Mouse (Mus musculus) liver, embryonic 14.5 days (tissue): ENCODE results near the gene Naaladl1. TPM values are rescaled to one million over a fixed set of nuclear protein-coding genes. Genes with fewer than 3 reads are reported as not detected.
A peak's percentile ranks its signal among the peaks of the same experiment; 100 is the strongest.

Experiments used
- ATAC-seq: fragments of 200-750 bp; cut with Nextera tagmentation; 2 replicates; pipeline ENCODE4 v1.8.0; 2017; ENCODE audit warnings: moderate number of reproducible peaks, mild to moderate bottlenecking, moderate library complexity; ENCODE audit not compliant: insufficient read depth
- DNase-seq, 3 experiments: peaks; one replicate each; pipeline ENCODE4 v3.0.0-alpha.2; 2012 to 2013; ENCODE audit warnings: low read depth in 3 of 3, low spot score in 3 of 3
- H3K27ac ChIP-seq: fragments of 300-500 bp; sonication (generic); 2 replicates; pipeline ENCODE4 v1.5.1; 2014; ENCODE audit warnings: moderate library complexity, mild to moderate bottlenecking, control low read depth, inconsistent platforms
- H3K27me3 ChIP-seq: fragments of 300-500 bp; sonication (generic); 2 replicates; pipeline ENCODE4 v1.6.1; 2014; ENCODE audit warnings: mild to moderate bottlenecking, low read length, moderate library complexity; ENCODE audit not compliant: control insufficient read depth, insufficient read depth
- H3K36me3 ChIP-seq: fragments of 300-500 bp; sonication (generic); replicated peaks from 2 replicates; pipeline ENCODE4 v1.6.1; 2014; ENCODE audit warnings: low read depth; ENCODE audit not compliant: control insufficient read depth, insufficient read depth
- H3K4me1 ChIP-seq, 2 experiments: fragments of 200-500 bp in 1 of 2; fragments of 300-500 bp in 1 of 2; sonication (generic) in 1 of 2; replicated peaks; 2 replicates each; pipeline ENCODE4 v1.6.1; 2012 to 2014; ENCODE audit warnings: antibody characterized with exemption in 1 of 2, inconsistent platforms in 1 of 2, low read length in 1 of 2; ENCODE audit not compliant: control insufficient read depth in 2 of 2, insufficient read depth in 2 of 2
- H3K4me2 ChIP-seq: fragments of 300-500 bp; sonication (generic); 2 replicates; pipeline ENCODE4 v1.6.1; 2014; ENCODE audit warnings: low read depth, mild to moderate bottlenecking, control low read depth, moderate library complexity
- H3K4me3 ChIP-seq, 2 experiments: fragments of 200-500 bp in 1 of 2; fragments of 300-500 bp in 1 of 2; sonication (generic) in 1 of 2; 2 replicates each; pipeline ENCODE4 v1.5.1; 2012 to 2014; ENCODE audit warnings: low read depth in 2 of 2, low read length in 2 of 2, mild to moderate bottlenecking in 2 of 2, control low read depth in 1 of 2, inconsistent platforms in 1 of 2, moderate library complexity in 1 of 2; ENCODE audit not compliant: insufficient read depth in 1 of 2
- H3K9ac ChIP-seq: fragments of 300-500 bp; sonication (generic); replicated peaks from 2 replicates; pipeline ENCODE4 v1.6.1; 2014; ENCODE audit warnings: mild to moderate bottlenecking, control low read depth, moderate library complexity
- H3K9me3 ChIP-seq: fragments of 300-500 bp; sonication (generic); 2 replicates; pipeline ENCODE4 v1.6.1; 2016; ENCODE audit warnings: low read length, mixed read lengths; ENCODE audit not compliant: control insufficient read depth
- CTCF ChIP-seq: IDR thresholded peaks from 2 replicates; pipeline ENCODE4 v1.5.1; 2016; ENCODE audit warnings: antibody characterized with exemption, low read depth, control low read depth
- EP300 ChIP-seq: IDR thresholded peaks from 2 replicates; pipeline ENCODE4 v1.6.1; 2016; ENCODE audit warnings: antibody characterized with exemption, low read depth
- WGBS: fragments of 180-500 bp; shearing (Covaris S2); extraction: QIAGEN DNeasy Blood & Tissue Kit; methylation state at CpG from one replicate; pipeline ENCODE4 v1.1.7; 2014; ENCODE audit not compliant: insufficient replicate concordance; 5-methylcytosine and 5-hydroxymethylcytosine counted together
- polyA plus RNA-seq, 2 experiments: library from polyadenylated mRNA; depleted of rRNA in 1 of 2; stranded (reverse) in 1 of 2; unstranded in 1 of 2; fragments of >200 nt; fragmentation: Nextera tagmentation in 1 of 2; extraction: Ambion mirVana in 1 of 2; gene quantifications; 2 replicates each; pipeline versions ENCODE4 v1.2.1 to v1.2.3; 2012 to 2014

Naaladl1 gene
- polyA plus RNA-seq, 2 experiments, result 1.1 to 4.3 TPM

GRCm38 (mm10) chr19:6082156-6082555 is 23.4 kb upstream of the Naaladl1 start, which contains the start of gene Gm28374:
Gm28374 (minus strand) TSS chr19:6082256.
- no peak within 1 kb of the TSS for H3K4me3 ChIP-seq
- peaks cover 9 to 10% of the 10 kb centered on the region in 2 experiments; a peak in 3 of 4 replicates for H3K4me1 ChIP-seq
- no peak for ATAC-seq
- no peak for TF ChIP-seq EP300
- TF ChIP-seq CTCF, result no peak
- no peak within 1 kb of the TSS for H3K9ac ChIP-seq
- no peaks in the 10 kb centered on the region for H3K27me3 ChIP-seq
- H3K27ac ChIP-seq, result no peak within 1 kb of the TSS
- H3K36me3 ChIP-seq, result peaks cover 11% of the 10 kb centered on the region
- DNase-seq, result no peak
- no peaks in the 10 kb centered on the region for H3K9me3 ChIP-seq
- WGBS, result 75% methylated on average over 9 of the region's 9 CpGs
- no peak within 1 kb of the TSS for H3K4me2 ChIP-seq

DNA sequence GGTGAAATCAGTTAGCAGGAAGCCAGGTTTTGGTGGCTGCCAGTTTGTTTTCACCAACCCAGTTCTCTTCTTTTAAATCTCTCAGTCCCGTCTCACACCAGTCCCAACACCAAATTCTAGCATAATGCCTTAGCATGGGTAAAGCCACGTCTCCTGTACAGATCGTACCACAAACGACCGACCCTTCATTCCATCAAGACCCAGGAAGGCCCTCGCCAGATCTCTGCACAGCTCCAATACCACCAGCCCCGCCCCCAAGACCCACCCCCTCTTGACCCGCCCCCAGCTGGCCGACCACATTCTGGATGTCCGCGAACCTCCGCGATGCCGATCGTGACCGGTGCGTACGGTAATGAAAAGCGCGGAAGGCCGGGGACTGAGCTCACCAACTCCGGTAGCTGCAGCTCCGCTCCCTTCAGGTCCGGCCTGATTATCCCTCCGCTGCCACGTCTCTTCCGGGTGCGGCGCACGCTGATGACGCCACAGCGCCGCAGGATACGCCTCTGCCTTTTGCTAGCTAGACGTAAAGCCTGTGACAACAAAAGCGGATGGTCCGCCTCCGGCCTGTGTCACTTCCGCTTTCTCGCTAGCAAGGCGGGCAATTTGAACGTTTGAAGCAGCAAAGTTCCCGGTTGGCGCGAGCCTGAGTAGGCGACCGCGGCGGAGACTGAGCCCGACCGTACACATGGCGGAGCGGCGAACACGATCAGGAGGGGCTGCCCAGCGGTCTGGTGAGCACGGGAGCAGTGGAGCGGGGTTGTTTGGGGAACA is 20.9 kb upstream of the Naaladl1 start, which contains the start of the genes Zfpl1 and Cdca5:
Gene Zfpl1, minus strand, starts transcription at position 479 of the 771 bp plus-strand sequence.
Gene Cdca5, plus strand, starts transcription at position 506 of the 771 bp plus-strand sequence.
- peak within 1 kb of the TSS; percentile 92 for H3K4me2 ChIP-seq
- DNase-seq (peak; percentile 98), ATAC-seq (peak; percentile 86)
- H3K36me3 ChIP-seq, result peaks cover 28% of the 10 kb centered on the region
- H3K27me3 ChIP-seq, result no peaks in the 10 kb centered on the region
- H3K4me3 ChIP-seq, result peak within 1 kb of the TSS; percentile 81
- H3K4me1 ChIP-seq, result peaks cover 9 to 10% of the 10 kb centered on the region in 2 experiments; a peak in 3 of 4 replicates
- H3K9ac ChIP-seq, result peak within 1 kb of the TSS; percentile 93
- under 1% methylated on average over 58 of the region's 58 CpGs for WGBS
- H3K9me3 ChIP-seq, result no peaks in the 10 kb centered on the region
- TF ChIP-seq CTCF (0 out of 2 replicates have a peak, but pooled peaks have one; percentile 14), EP300 (no peak)
- H3K27ac ChIP-seq, result peak within 1 kb of the TSS; percentile 87

- H3K9ac ChIP-seq, result peak overlapping the region; percentile 93
- TF ChIP-seq CTCF (no peak), EP300 (no peak)
- DNase-seq (peak; percentile 73 to 81 (median 77)), ATAC-seq (peak; percentile 75)
- H3K27ac ChIP-seq, result peak overlapping the region; percentile 87
- H3K4me1 ChIP-seq, result peaks cover 9 to 10% of the 10 kb centered on the region in 2 experiments; a peak in 3 of 4 replicates
- no peaks in the 10 kb centered on the region for H3K9me3 ChIP-seq
- H3K36me3 ChIP-seq, result peaks cover 36% of the 10 kb centered on the region
- H3K4me2 ChIP-seq, result peak overlapping the region; percentile 92
- peak overlapping the region; percentile 81 for H3K4me3 ChIP-seq
- WGBS, result under 1% methylated on average over 17 of the region's 17 CpGs
- H3K27me3 ChIP-seq, result no peaks in the 10 kb centered on the region
These were observed 20.1 kb upstream of the Naaladl1 start for GRCm38 (mm10) chr19:6085417-6085879.

DNA sequence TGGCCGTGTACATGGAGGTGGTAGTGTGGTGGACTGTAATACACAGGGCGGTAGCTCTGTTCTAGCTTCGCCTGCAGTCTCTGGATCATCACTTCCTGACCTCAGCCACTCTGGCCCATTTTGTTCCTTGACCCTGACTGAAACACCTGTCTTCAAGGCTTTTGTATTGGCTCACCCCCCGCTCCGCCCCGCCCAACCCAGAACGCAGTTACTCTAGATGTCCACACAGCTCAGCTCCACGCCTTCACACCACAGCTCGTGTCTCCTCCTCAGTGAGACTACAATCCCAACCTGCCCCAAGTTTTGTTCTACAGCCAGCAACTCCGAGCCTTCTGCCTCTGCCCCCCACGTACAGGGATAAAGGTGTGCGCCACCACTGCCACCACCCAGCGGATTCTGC is 16.7 kb upstream of the Naaladl1 start:
- Histone ChIP-seq H3K36me3 (peaks cover 66% of the 10 kb centered on the region), H3K27me3 (no peaks in the 10 kb centered on the region), H3K4me2 (no peak overlapping the region), H3K9ac (no peak overlapping the region), H3K4me3 (no peak overlapping the region), H3K27ac (no peak overlapping the region), H3K4me1 (peaks cover 7 to 8% of the 10 kb centered on the region in 2 experiments; a peak in 3 of 4 replicates), H3K9me3 (no peaks in the 10 kb centered on the region)
- DNase-seq, result no peak
- TF ChIP-seq CTCF (no peak), EP300 (no peak)
- ATAC-seq, result no peak
- 93% methylated on average over 13 of the region's 13 CpGs for WGBS

GRCm38 (mm10) chr19:6094119-6094518 is 11.5 kb upstream of the Naaladl1 start, which contains the start of gene AC131692.1:
AC131692.1 (plus strand) TSS chr19:6094419.
- 77% methylated on average over 7 of the region's 7 CpGs for WGBS
- no peak for TF ChIP-seq CTCF
- TF ChIP-seq EP300, result no peak
- Histone ChIP-seq H3K27ac (no peak within 1 kb of the TSS), H3K9me3 (no peaks in the 10 kb centered on the region), H3K27me3 (no peaks in the 10 kb centered on the region), H3K4me2 (no peak within 1 kb of the TSS), H3K36me3 (peaks cover 53% of the 10 kb centered on the region), H3K4me3 (no peak within 1 kb of the TSS), H3K4me1 (no peaks in the 10 kb centered on the region), H3K9ac (no peak within 1 kb of the TSS)
- DNase-seq, result no peak
- ATAC-seq, result no peak
